10 mouse cellular contexts compared by ENCODE assay signal in genomic region chr2:167851216-167851896, GRCm38 (mm10).
DNase-seq lines count a peak whose midpoint lies in the region; ATAC-seq and TF ChIP-seq lines count a peak whose summit lies in the region.
"Had no signal": no experiment of that assay in that cellular context is flagged by ENCODE, and none has a peak within 500 bp of the region (broad histone marks: within the 10 kb centered on the region; RNA-seq: fewer than 3 reads in every experiment).

No protein-coding gene starts in this region.

- H3K27me3 ChIP-seq in heart, postnatal 0 days (ENCODE audit: control insufficient read depth, insufficient read depth, low read length) = no peaks in the 10 kb centered on the region
- peaks cover 13% of the 10 kb centered on the region for H3K27me3 ChIP-seq in liver, embryonic 11.5 days (replicated peaks; ENCODE audit: control insufficient read depth, insufficient read depth, low read length)
- no peaks in the 10 kb centered on the region for H3K27me3 ChIP-seq in hindbrain, embryonic 16.5 days (replicated peaks; ENCODE audit: control insufficient read depth, insufficient read depth, low read length)
- H3K27me3 ChIP-seq in midbrain, postnatal 0 days (ENCODE audit: insufficient read depth, low read length) = no peaks in the 10 kb centered on the region

- no peak overlapping the region for H3K9ac ChIP-seq in heart, postnatal 0 days (replicated peaks; ENCODE audit: low read depth, low read length)
- H3K9ac ChIP-seq in liver, embryonic 11.5 days (ENCODE audit: low read depth, low read length) = no peak overlapping the region
- no peak overlapping the region for H3K9ac ChIP-seq in hindbrain, embryonic 16.5 days (ENCODE audit: low read depth, low read length)
- no peak overlapping the region for H3K9ac ChIP-seq in midbrain, postnatal 0 days (replicated peaks; ENCODE audit: low read length, poor library complexity, severe bottlenecking)

- TF ChIP-seq EP300 in heart, postnatal 0 days (IDR thresholded peaks at IDR 0.05; ENCODE audit: low read depth) = 0 out of 2 replicates have a peak, but pooled peaks have one; percentile 14

- WGBS in heart, postnatal 0 days = 23% methylated on average over 11 of the region's 11 CpGs
- 7% methylated on average over 11 of the region's 11 CpGs for WGBS in liver, embryonic 11.5 days
- 47% methylated on average over 11 of the region's 11 CpGs for WGBS in hindbrain, embryonic 16.5 days
- 45% methylated on average over 11 of the region's 11 CpGs for WGBS in midbrain, postnatal 0 days

- H3K4me3 ChIP-seq in heart, postnatal 0 days (ENCODE audit: low read depth, low read length) = no peak overlapping the region
- H3K4me3 ChIP-seq in liver, embryonic 11.5 days (ENCODE audit: low read depth, low read length) = no peak overlapping the region
- no peak overlapping the region for H3K4me3 ChIP-seq in hindbrain, embryonic 16.5 days (ENCODE audit: low read length)
- no peak overlapping the region for H3K4me3 ChIP-seq in midbrain, postnatal 0 days (ENCODE audit: low read depth, low read length)
- H3K4me3 ChIP-seq: erythroblast, embryonic 14.5 days had no signal

- no peak overlapping the region for H3K4me2 ChIP-seq in heart, postnatal 0 days (ENCODE audit: low read depth, low read length)
- peak overlapping the region; percentile 2; the same call in 1 of the 2 replicates for H3K4me2 ChIP-seq in liver, embryonic 11.5 days
- H3K4me2 ChIP-seq in hindbrain, embryonic 16.5 days (ENCODE audit: low read length) = no peak overlapping the region
- no peak overlapping the region for H3K4me2 ChIP-seq in midbrain, postnatal 0 days (ENCODE audit: low read depth, low read length, poor library complexity, severe bottlenecking)

- peak overlapping the region; percentile 52 for H3K27ac ChIP-seq in heart, postnatal 0 days (ENCODE audit: low read depth)
- no peak overlapping the region for H3K27ac ChIP-seq in liver, embryonic 11.5 days (ENCODE audit: low read depth, low read length)
- H3K27ac ChIP-seq in hindbrain, embryonic 16.5 days (ENCODE audit: low read depth, low read length) = no peak overlapping the region
- H3K27ac ChIP-seq in midbrain, postnatal 0 days (ENCODE audit: low read depth, low read length) = no peak overlapping the region

- peak; percentile 96 for DNase-seq in 416B (ENCODE audit: low read depth)
- DNase-seq in embryo, embryonic 10.5 days (ENCODE audit: low spot score) = peak; percentile 70
- DNase-seq in heart, postnatal 0 days (ENCODE audit: low spot score) = no peak
- peak; percentile 48 for DNase-seq in liver, embryonic 11.5 days (ENCODE audit: low spot score)
- no peak for DNase-seq in layer of hippocampus, adult 8-10 months (ENCODE audit: low spot score in 2 of 2)
- DNase-seq in midbrain, postnatal 0 days (ENCODE audit: low spot score) = no peak
- no peak for DNase-seq in urinary bladder, postnatal 14 days (ENCODE audit: low spot score)

- no peaks in the 10 kb centered on the region for H3K9me3 ChIP-seq in heart, postnatal 0 days (replicated peaks; ENCODE audit: control insufficient read depth, low read length)
- no peaks in the 10 kb centered on the region for H3K9me3 ChIP-seq in liver, embryonic 11.5 days (ENCODE audit: control insufficient read depth, low read length)
- H3K9me3 ChIP-seq in hindbrain, embryonic 16.5 days (ENCODE audit: control insufficient read depth, low read length) = no peaks in the 10 kb centered on the region
- H3K9me3 ChIP-seq in midbrain, postnatal 0 days (ENCODE audit: low read length) = no peaks in the 10 kb centered on the region
- H3K9me3 ChIP-seq: G1E had no signal

- peaks cover 41% of the 10 kb centered on the region for H3K4me1 ChIP-seq in heart, postnatal 0 days (ENCODE audit: control insufficient read depth, insufficient read depth)
- H3K4me1 ChIP-seq in liver, embryonic 11.5 days (replicated peaks; ENCODE audit: control insufficient read depth, insufficient read depth, low read length) = peaks cover 22% of the 10 kb centered on the region
- no peaks in the 10 kb centered on the region; the same call in 1 of the 2 replicates for H3K4me1 ChIP-seq in hindbrain, embryonic 16.5 days (ENCODE audit: control insufficient read depth, insufficient read depth, low read depth, low read length)
- H3K4me1 ChIP-seq in midbrain, postnatal 0 days (ENCODE audit: insufficient read depth, low read length) = no peaks in the 10 kb centered on the region

- H3K36me3 ChIP-seq in heart, postnatal 0 days (replicated peaks; ENCODE audit: control insufficient read depth, insufficient read depth, low read length) = no peaks in the 10 kb centered on the region
- H3K36me3 ChIP-seq in liver, embryonic 11.5 days (ENCODE audit: control insufficient read depth, insufficient read depth, low read length) = no peaks in the 10 kb centered on the region
- no peaks in the 10 kb centered on the region for H3K36me3 ChIP-seq in hindbrain, embryonic 16.5 days (ENCODE audit: control insufficient read depth, insufficient read depth, low read length)
- H3K36me3 ChIP-seq in midbrain, postnatal 0 days (ENCODE audit: insufficient read depth, low read length) = no peaks in the 10 kb centered on the region
- H3K36me3 ChIP-seq: G1E had no signal

- no peak for TF ChIP-seq CTCF in heart, postnatal 0 days (IDR thresholded peaks at IDR 0.05; ENCODE audit: low read depth)
- TF ChIP-seq CTCF in midbrain, postnatal 0 days (IDR thresholded peaks at IDR 0.05) = no peak

- ATAC-seq in heart, postnatal 0 days (ENCODE audit: insufficient read depth, low read depth) = peak; percentile 14; the same call in 1 of the 2 replicates
- peak; percentile 47; the same call in 1 of the 2 replicates for ATAC-seq in liver, embryonic 11.5 days (replicated peaks; ENCODE audit: low FRiP score)
- no peak for ATAC-seq in hindbrain, embryonic 16.5 days
- no peak for ATAC-seq in midbrain, postnatal 0 days (ENCODE audit: low FRiP score)

Comparison
In these comparisons a context has a peak if more than half of its experiments do, and no peak if none do; other contexts are left out.
1. DNase-seq: peak in 416B (single experiment), embryo, embryonic 10.5 days (single experiment) and liver, embryonic 11.5 days (single experiment); none in heart, postnatal 0 days (single experiment), layer of hippocampus, adult 8-10 months (0 of 2), midbrain, postnatal 0 days (single experiment) and urinary bladder, postnatal 14 days (single experiment).
2. ATAC-seq: peak in heart, postnatal 0 days (single experiment) and liver, embryonic 11.5 days (single experiment); none in hindbrain, embryonic 16.5 days (single experiment) and midbrain, postnatal 0 days (single experiment).